ENCODE assay signal across 10 mouse cellular contexts in genomic region chr11:76253918-76254264, GRCm38 (mm10). TPM values are rescaled to one million over a fixed set of nuclear protein-coding genes. Genes with fewer than 3 reads are reported as not detected.
DNase-seq lines count a peak whose midpoint lies in the region; ATAC-seq and TF ChIP-seq lines count a peak whose summit lies in the region.
"Had no signal": no experiment of that assay in that cellular context is flagged by ENCODE, and none has a peak within 500 bp of the region (broad histone marks: within the 10 kb centered on the region; RNA-seq: fewer than 3 reads in every experiment).

No protein-coding gene starts in this region.

- H3K27me3 ChIP-seq in heart, adult 2 months (ENCODE audit: control insufficient read depth, insufficient read depth, low read length), result no peaks in the 10 kb centered on the region
- H3K27me3 ChIP-seq in heart, embryonic 11.5 days (ENCODE audit: control insufficient read depth, insufficient read depth, low read length), result no peaks in the 10 kb centered on the region
- no peaks in the 10 kb centered on the region for H3K27me3 ChIP-seq in embryonic facial prominence, embryonic 15.5 days

- no peak overlapping the region for H3K4me2 ChIP-seq in heart, embryonic 11.5 days
- H3K4me2 ChIP-seq in embryonic facial prominence, embryonic 15.5 days (replicated peaks), result no peak overlapping the region
- H3K4me2 ChIP-seq: liver, embryonic 11.5 days had no signal

- intact Hi-C loops in heart, adult 2 months (cut with DNase I), result loop anchor here (1.0 kb wide), 3 partner anchors 145 to 200 kb away; partner anchors contain the start of genes Nxn and Timm22

- no peaks in the 10 kb centered on the region for H3K9me3 ChIP-seq in heart, embryonic 11.5 days (replicated peaks; ENCODE audit: control insufficient read depth, low read length)
- H3K9me3 ChIP-seq in embryonic facial prominence, embryonic 15.5 days (replicated peaks), result no peaks in the 10 kb centered on the region

- H3K9ac ChIP-seq in heart, adult 2 months (ENCODE audit: low read depth, low read length), result no peak overlapping the region
- H3K9ac ChIP-seq in heart, embryonic 11.5 days (ENCODE audit: low read depth, low read length), result no peak overlapping the region
- peak overlapping the region; percentile 12; the same call in 1 of the 2 replicates for H3K9ac ChIP-seq in embryonic facial prominence, embryonic 15.5 days

- TF ChIP-seq EP300 in heart, adult 2 months (IDR thresholded peaks at IDR 0.05; ENCODE audit: insufficient read depth, low read depth, low read length), result no peak

- H3K36me3 ChIP-seq in heart, adult 2 months (ENCODE audit: control insufficient read depth, insufficient read depth, low read length), result no peaks in the 10 kb centered on the region
- peaks cover 11% of the 10 kb centered on the region for H3K36me3 ChIP-seq in heart, embryonic 11.5 days (ENCODE audit: control insufficient read depth, insufficient read depth, low read length)
- peaks cover 42% of the 10 kb centered on the region for H3K36me3 ChIP-seq in embryonic facial prominence, embryonic 15.5 days

- TF ChIP-seq CTCF in heart, adult 2 months (IDR thresholded peaks at IDR 0.05), result no peak

- no peak for DNase-seq in heart, adult 2 months
- peak; percentile 20 for DNase-seq in adipocyte (ENCODE audit: low spot score)
- DNase-seq in lung, postnatal 10 days, result peak; percentile 41
- DNase-seq in Muller cell, postnatal 12 days (ENCODE audit: inconsistent ontology term), result no peak
- no peak for DNase-seq in adrenal gland, postnatal 4 days (ENCODE audit: low spot score in 2 of 2)
- DNase-seq in urinary bladder, postnatal 4 days (ENCODE audit: low spot score in 2 of 2), result no peak

- peaks cover 5% of the 10 kb centered on the region for H3K4me1 ChIP-seq in heart, adult 2 months (ENCODE audit: control insufficient read depth, insufficient read depth, low read length)
- no peaks in the 10 kb centered on the region for H3K4me1 ChIP-seq in heart, embryonic 11.5 days (ENCODE audit: control insufficient read depth, insufficient read depth, low read length)
- peaks cover 50% of the 10 kb centered on the region for H3K4me1 ChIP-seq in embryonic facial prominence, embryonic 15.5 days

- no peak for TF ChIP-seq POLR2A in heart, adult 2 months (IDR thresholded peaks at IDR 0.05; ENCODE audit: insufficient read depth, low read depth, low read length)

- no peak overlapping the region for H3K4me3 ChIP-seq in heart, adult 2 months
- no peak overlapping the region for H3K4me3 ChIP-seq in heart, embryonic 11.5 days (ENCODE audit: low read depth, low read length)
- no peak overlapping the region for H3K4me3 ChIP-seq in embryonic facial prominence, embryonic 15.5 days (replicated peaks)

- no peak for ATAC-seq in heart, embryonic 11.5 days (replicated peaks; ENCODE audit: insufficient number of reproducible peaks, low FRiP score, low TSS enrichment)
- ATAC-seq in embryonic facial prominence, embryonic 15.5 days (ENCODE audit: insufficient number of reproducible peaks, low FRiP score, low TSS enrichment, low read depth), result 0 out of 2 replicates have a peak, but pooled peaks have one; percentile 44

- 85% methylated on average over 4 of the region's 4 CpGs for WGBS in heart, adult 2 months
- 71% methylated on average over 4 of the region's 4 CpGs for WGBS in heart, embryonic 11.5 days (ENCODE audit: insufficient replicate concordance)
- 72% methylated on average over 4 of the region's 4 CpGs for WGBS in embryonic facial prominence, embryonic 15.5 days

- no peaks in the 10 kb centered on the region for H3K79me2 ChIP-seq in heart, adult 2 months (replicated peaks; ENCODE audit: control insufficient read depth, insufficient read depth, low read length)

- H3K27ac ChIP-seq in heart, adult 2 months, result peak overlapping the region; percentile 23; the same call in 1 of the 2 replicates
- no peak overlapping the region for H3K27ac ChIP-seq in heart, embryonic 11.5 days (ENCODE audit: low read depth, low read length)
- H3K27ac ChIP-seq in embryonic facial prominence, embryonic 15.5 days (replicated peaks), result peak overlapping the region; percentile 72

RNA-seq across cellular contexts. Expression of gene Glod4, which starts 10.4 kb away (rescaled TPM):
- total RNA-seq in heart, adult 2 months (2021), result 10 to 100 TPM; 34.2 to 41.5 TPM
- polyA plus RNA-seq in heart, adult 2 months (2012; rRNA removed), result 12.0 and 26.7 TPM in 2 replicates
- 128 TPM in 2 replicates for polyA plus RNA-seq in heart, embryonic 11.5 days (2014; fragmentation: Nextera tagmentation; extraction: Ambion mirVana)
- 111 and 126 TPM in 2 replicates for polyA plus RNA-seq in embryonic facial prominence, embryonic 15.5 days (2015; fragmentation: Nextera tagmentation; extraction: Ambion mirVana)
- total RNA-seq in adrenal gland, postnatal 4 days (2021), result 100 to 1,000 TPM in 1 of 2 experiments, 10 to 100 TPM in 1; 85.6 to 109 TPM

RNA-seq across cellular contexts. Expression of gene Mrm3, which starts 10.4 kb away (rescaled TPM):
- total RNA-seq in heart, adult 2 months (2021), result 10 to 100 TPM; 21.8 to 23.4 TPM
- 11.9 and 18.7 TPM in 2 replicates for polyA plus RNA-seq in heart, adult 2 months (2012; rRNA removed)
- polyA plus RNA-seq in heart, embryonic 11.5 days (2014; fragmentation: Nextera tagmentation; extraction: Ambion mirVana), result 21.1 and 21.6 TPM in 2 replicates
- 23.8 and 24.3 TPM in 2 replicates for polyA plus RNA-seq in embryonic facial prominence, embryonic 15.5 days (2015; fragmentation: Nextera tagmentation; extraction: Ambion mirVana)
- 10 to 100 TPM; 21.3 to 22.1 TPM for total RNA-seq in adrenal gland, postnatal 4 days (2021)

RNA-seq across cellular contexts. Expression of gene Gemin4, which starts 36.4 kb away (rescaled TPM):
- total RNA-seq in heart, adult 2 months (2021), result 1 to 10 TPM; 3.9 to 4.5 TPM
- polyA plus RNA-seq in heart, adult 2 months (2012; rRNA removed), result 2.3 and 3.8 TPM in 2 replicates
- 25.8 and 34.8 TPM in 2 replicates for polyA plus RNA-seq in heart, embryonic 11.5 days (2014; fragmentation: Nextera tagmentation; extraction: Ambion mirVana)
- 26.3 and 30.1 TPM in 2 replicates for polyA plus RNA-seq in embryonic facial prominence, embryonic 15.5 days (2015; fragmentation: Nextera tagmentation; extraction: Ambion mirVana)
- total RNA-seq in adrenal gland, postnatal 4 days (2021), result 10 to 100 TPM in 1 of 2 experiments, 1 to 10 TPM in 1; 9.6 to 10.3 TPM

RNA-seq across cellular contexts. Expression of gene Dbil5, which starts 36.5 kb away (rescaled TPM):
- total RNA-seq in heart, adult 2 months (2021), result under 1 TPM in 1 of 2 experiments, not detected in 1; 0.43 TPM
- 0.73 and 1.2 TPM in 2 replicates for polyA plus RNA-seq in heart, adult 2 months (2012; rRNA removed)
- 0.99 and 1.3 TPM in 2 replicates for polyA plus RNA-seq in heart, embryonic 11.5 days (2014; fragmentation: Nextera tagmentation; extraction: Ambion mirVana)
- polyA plus RNA-seq in embryonic facial prominence, embryonic 15.5 days (2015; fragmentation: Nextera tagmentation; extraction: Ambion mirVana), result 1.3 and 2.3 TPM in 2 replicates
- under 1 TPM in 1 of 2 experiments, not detected in 1; 0.59 TPM for total RNA-seq in adrenal gland, postnatal 4 days (2021)
- polyA plus RNA-seq: activated CD4-positive, CD25-positive, alpha-beta regulatory T cell, adult 4 months had no signal

Comparison
In these comparisons a context has a peak if more than half of its experiments do, and no peak if none do; other contexts are left out.
1. DNase-seq: peak in adipocyte (single experiment) and lung, postnatal 10 days (single experiment); none in heart, adult 2 months (0 of 2), Muller cell, postnatal 12 days (single experiment), adrenal gland, postnatal 4 days (0 of 2) and urinary bladder, postnatal 4 days (0 of 2).